Mouse (Mus musculus) testis, postnatal 14 days (tissue): ENCODE data around the gene Flnc.

Experiments used
- DNase-seq: peaks from one replicate; pipeline ENCODE4 v3.0.0; 2021; ENCODE audit warnings: low spot score

Flnc gene

GRCm38 (mm10) chr6:29484716-29485559 is 51.9 kb downstream of the Flnc start:
- DNase-seq, result peak; percentile 52

GRCm38 (mm10) chr6:29485951-29486350 is 52.9 kb downstream of the Flnc start:
- no peak for DNase-seq

- no peak for DNase-seq
Observed at GRCm38 (mm10) chr6:29494101-29494500, 61.0 kb downstream of the Flnc start.

- DNase-seq, result no peak
Observed at GRCm38 (mm10) chr6:29496270-29496669, 63.2 kb downstream of the Flnc start.

- no peak for DNase-seq
Observed at GRCm38 (mm10) chr6:29497791-29498190, 64.7 kb downstream of the Flnc start.

- no peak for DNase-seq
Observed at GRCm38 (mm10) chr6:29500177-29500576, 67.1 kb downstream of the Flnc start.

- no peak for DNase-seq
Observed at GRCm38 (mm10) chr6:29500810-29501209, 67.8 kb downstream of the Flnc start.

- no peak for DNase-seq
Observed at GRCm38 (mm10) chr6:29501599-29501998, 68.5 kb downstream of the Flnc start.

- no peak for DNase-seq
Observed at GRCm38 (mm10) chr6:29505493-29505892, 72.4 kb downstream of the Flnc start.

- DNase-seq, result no peak
Observed at GRCm38 (mm10) chr6:29506834-29507233, 73.8 kb downstream of the Flnc start.

- no peak for DNase-seq
Observed at GRCm38 (mm10) chr6:29507447-29508309, 74.6 kb downstream of the Flnc start, which contains the start of gene Kcp. Gene Kcp, minus strand, starts transcription at chr6:29507952.

- no peak for DNase-seq
Observed at GRCm38 (mm10) chr6:29509086-29509485, 76.0 kb downstream of the Flnc start.
